8 mouse cellular contexts compared by ENCODE assay signal in the genomic region with DNA sequence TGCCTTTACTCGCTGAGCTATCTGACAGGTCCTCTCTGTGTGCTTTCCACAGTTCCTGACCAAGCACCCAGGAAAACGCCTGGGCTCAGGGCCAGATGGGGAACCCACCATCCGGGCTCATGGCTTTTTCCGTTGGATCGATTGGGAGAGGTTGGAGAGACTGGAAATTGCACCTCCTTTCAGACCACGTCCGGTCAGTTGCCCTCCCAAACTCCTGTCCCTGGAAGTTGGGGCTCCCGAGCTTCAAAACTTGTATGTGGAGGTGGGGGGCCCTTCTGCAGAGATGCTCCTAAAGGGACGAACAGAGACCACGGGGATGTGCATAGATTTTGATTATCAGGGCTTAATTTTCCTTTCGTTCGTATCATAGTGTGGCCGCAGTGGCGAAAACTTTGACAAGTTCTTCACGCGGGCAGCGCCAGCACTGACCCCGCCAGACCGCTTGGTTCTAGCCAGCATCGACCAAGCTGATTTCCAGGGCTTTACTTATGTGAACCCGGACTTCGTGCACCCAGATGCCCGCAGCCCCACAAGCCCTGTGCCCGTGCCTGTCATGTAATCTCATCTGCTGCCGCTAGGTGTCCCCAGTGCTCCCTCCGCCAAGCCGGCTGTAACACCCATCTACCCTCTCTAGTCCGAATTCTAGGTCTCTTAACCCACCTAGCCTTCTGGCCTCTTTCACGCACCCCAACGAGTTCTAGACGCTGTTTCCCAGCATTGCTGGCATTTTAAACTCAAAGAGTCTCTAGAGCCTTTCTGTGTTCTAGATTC. TPM values are rescaled to one million over a fixed set of nuclear protein-coding genes. Genes with fewer than 3 reads are reported as not detected.
DNase-seq lines count a peak whose midpoint lies in the region; ATAC-seq lines count a peak whose summit lies in the region.

No protein-coding gene starts in this region.

- H3K9ac ChIP-seq in hindbrain, embryonic 15.5 days, result no peak overlapping the region

- H3K27ac ChIP-seq in hindbrain, embryonic 15.5 days (replicated peaks), result 0 out of 2 replicates have a peak overlapping the region, but pooled peaks have one; percentile 30

- peaks cover 13% of the 10 kb centered on the region for H3K27me3 ChIP-seq in hindbrain, embryonic 15.5 days

- peak overlapping the region; percentile 44 for H3K4me2 ChIP-seq in hindbrain, embryonic 15.5 days

- H3K9me3 ChIP-seq in hindbrain, embryonic 15.5 days, result no peaks in the 10 kb centered on the region

- peak; percentile 21; the same call in 1 of the 2 replicates for ATAC-seq in hindbrain, embryonic 15.5 days (ENCODE audit: low FRiP score, low read depth)
- peak; percentile 95 for ATAC-seq in megakaryocyte, adult 5-6 weeks (ENCODE audit: poor library complexity, severe bottlenecking)

- H3K4me1 ChIP-seq in hindbrain, embryonic 15.5 days (replicated peaks), result peaks cover 28% of the 10 kb centered on the region

- 21% methylated on average over 31 of the region's 31 CpGs for WGBS in hindbrain, embryonic 15.5 days

- DNase-seq in ZHBTc4 (ENCODE audit: low read depth, low spot score), result peak; percentile 83
- DNase-seq in cerebellum, postnatal 25 days, result peak; percentile 88 to 91
- DNase-seq in gastrocnemius, adult 18-20 months (ENCODE audit: low spot score), result peak; percentile 80
- peak; percentile 63 for DNase-seq in left cerebral cortex, adult 11 months (ENCODE audit: low spot score)
- peak; percentile 86 for DNase-seq in right cerebral cortex, adult 18-20 months
- peak; percentile 71 for DNase-seq in urinary bladder, postnatal 14 days (ENCODE audit: low spot score)

- 0 out of 2 replicates have a peak, but pooled peaks cover 6% of the 10 kb centered on the region for H3K36me3 ChIP-seq in hindbrain, embryonic 15.5 days

- 0 out of 2 replicates have a peak overlapping the region, but pooled peaks have one; percentile 3 for H3K4me3 ChIP-seq in hindbrain, embryonic 15.5 days

RNA-seq across cellular contexts. Expression of gene Cacng7, which starts 2.8 kb away (rescaled TPM):
- 10 to 100 TPM; 11.0 to 11.6 TPM for total RNA-seq in gastrocnemius, adult 18-20 months (2021)
- polyA plus RNA-seq in hindbrain, embryonic 15.5 days (2015; fragmentation: Nextera tagmentation; extraction: Ambion mirVana), result 3.9 and 4.1 TPM in 2 replicates
- total RNA-seq in megakaryocyte, adult 5-6 weeks (2015), result not detected in 2 replicates
- not detected in 2 replicates for total RNA-seq in megakaryocyte, adult 5-6 weeks (2017)

RNA-seq across cellular contexts. Expression of gene Prkcg, which starts 41.0 kb away (rescaled TPM):
- under 1 TPM; 0.30 to 0.76 TPM for total RNA-seq in gastrocnemius, adult 18-20 months (2021)
- polyA plus RNA-seq in hindbrain, embryonic 15.5 days (2015; fragmentation: Nextera tagmentation; extraction: Ambion mirVana), result 2.0 and 2.1 TPM in 2 replicates
- total RNA-seq in megakaryocyte, adult 5-6 weeks (2015), result 1.3 and 1.6 TPM in 2 replicates
- 0.81 and 0.92 TPM in 2 replicates for total RNA-seq in megakaryocyte, adult 5-6 weeks (2017)

RNA-seq across cellular contexts. Expression of gene Myadm, which starts 41.1 kb away (rescaled TPM):
- 10 to 100 TPM; 21.1 to 38.5 TPM for total RNA-seq in gastrocnemius, adult 18-20 months (2021)
- 37.8 and 40.7 TPM in 2 replicates for polyA plus RNA-seq in hindbrain, embryonic 15.5 days (2015; fragmentation: Nextera tagmentation; extraction: Ambion mirVana)
- 246 and 261 TPM in 2 replicates for total RNA-seq in megakaryocyte, adult 5-6 weeks (2015)
- total RNA-seq in megakaryocyte, adult 5-6 weeks (2017), result 75.7 and 78.5 TPM in 2 replicates

Comparison
In these comparisons a context has a peak if more than half of its experiments do, and no peak if none do; other contexts are left out.
1. Peak in every context shown above with its lines: DNase-seq, ATAC-seq, H3K4me3 ChIP-seq and H3K27ac ChIP-seq.
2. RNA of gene Cacng7, which starts 2.8 kb away (total RNA-seq): 11.0 to 11.6 TPM in gastrocnemius, adult 18-20 months; not detected in megakaryocyte, adult 5-6 weeks; every median in the first group is over 10 times any median in the second.